Mouse (Mus musculus): Measurements from ENCODE around the gene Fam183b. TPM values are rescaled to one million over a fixed set of nuclear protein-coding genes. Genes with fewer than 3 reads are reported as not detected.

The Fam183b gene
- not detected for polyA plus RNA-seq (2014; fragmentation: Illumina TruSeq; extraction: RNeasy Lipid Tissue Mini Kit (QIAGEN cat#74804); ENCODE audit: low read depth, low replicate concordance)

DNA sequence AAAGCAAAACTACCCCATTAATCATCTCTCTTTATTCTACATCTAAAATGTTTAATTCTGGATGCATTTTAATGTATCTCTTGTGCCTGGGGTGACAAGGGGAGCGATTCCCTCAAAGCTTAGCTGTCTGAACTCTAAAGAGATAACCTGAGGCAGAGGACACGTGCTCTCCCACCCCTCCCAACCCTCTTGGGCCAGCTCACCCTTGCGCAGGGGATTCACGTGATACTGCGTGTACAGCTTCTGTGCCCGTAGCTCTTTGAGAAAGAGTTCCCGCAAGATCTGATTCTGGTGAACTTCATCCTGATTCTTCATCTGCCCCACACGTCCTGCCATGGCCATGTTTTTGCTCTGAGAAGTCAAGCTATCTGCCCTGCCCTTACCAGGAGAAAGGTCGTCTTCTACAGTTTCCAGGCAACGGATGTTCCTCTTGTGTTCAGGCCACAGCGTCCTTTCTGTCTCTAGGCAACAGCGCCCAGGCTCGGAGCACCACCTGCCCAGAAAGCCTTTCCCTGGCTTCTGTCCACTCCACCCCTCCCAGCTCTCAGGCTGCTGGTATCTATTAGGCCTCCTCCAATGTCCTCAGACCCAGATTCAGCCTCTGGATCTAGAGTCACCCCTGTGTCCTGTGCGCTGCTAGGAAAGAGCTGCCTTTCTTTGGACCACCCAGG is at the start of gene Fam183b:
Gene Fam183b, minus strand, starts transcription at position 403 of the 671 bp plus-strand sequence.

DNA sequence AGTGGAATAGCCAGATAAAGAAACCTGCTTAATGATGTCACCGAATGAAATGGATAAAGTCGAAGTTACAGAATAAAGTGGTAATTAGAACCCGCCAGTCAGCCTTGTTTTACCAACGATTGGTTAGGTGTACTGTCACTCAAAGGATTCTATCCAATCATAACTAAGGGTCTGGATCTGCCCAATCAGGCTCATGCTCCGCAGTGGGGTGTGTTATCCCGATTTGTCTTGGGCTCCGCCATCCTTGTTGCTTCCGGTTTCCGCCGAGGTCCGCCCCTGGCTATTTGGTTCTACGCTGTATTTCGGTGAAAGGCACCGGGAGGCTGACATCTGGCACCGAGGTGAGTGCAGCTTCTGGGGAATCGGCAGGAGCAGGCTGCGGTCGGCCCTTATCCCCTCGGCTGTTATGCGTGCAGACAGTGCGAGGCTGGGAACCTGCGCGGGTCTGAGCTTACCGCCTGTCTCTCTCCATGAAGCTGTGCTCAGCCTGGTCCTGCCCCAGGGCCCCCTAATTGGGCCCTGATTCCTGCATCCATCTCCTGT is 45.2 kb upstream of the Fam183b start, which contains the start of gene Gm12258:
Gene Gm12258, plus strand, starts transcription at position 240 of the 543 bp plus-strand sequence.

DNA sequence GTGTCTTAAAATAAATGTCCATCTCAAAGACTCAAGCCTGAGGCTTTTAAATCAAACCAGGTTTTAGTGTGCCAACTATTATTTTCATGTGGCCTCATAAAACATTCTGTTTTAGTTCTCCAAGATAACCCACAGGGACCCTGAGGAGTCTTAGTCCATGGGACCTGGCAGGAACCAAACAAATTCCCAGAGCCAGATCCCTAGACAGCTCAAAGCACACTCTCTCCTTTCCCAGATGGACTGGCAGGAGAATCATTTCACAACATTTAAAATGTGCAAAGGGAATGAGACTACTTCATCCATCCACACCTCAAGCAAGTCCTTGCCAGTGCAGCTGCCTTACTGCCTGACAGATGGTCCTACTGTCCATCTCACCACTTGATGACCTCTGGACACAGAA is 37.2 kb upstream of the Fam183b start, which contains the start of gene Olfr311:
Gene Olfr311, plus strand, starts transcription at position 301 of the 400 bp plus-strand sequence.

DNA sequence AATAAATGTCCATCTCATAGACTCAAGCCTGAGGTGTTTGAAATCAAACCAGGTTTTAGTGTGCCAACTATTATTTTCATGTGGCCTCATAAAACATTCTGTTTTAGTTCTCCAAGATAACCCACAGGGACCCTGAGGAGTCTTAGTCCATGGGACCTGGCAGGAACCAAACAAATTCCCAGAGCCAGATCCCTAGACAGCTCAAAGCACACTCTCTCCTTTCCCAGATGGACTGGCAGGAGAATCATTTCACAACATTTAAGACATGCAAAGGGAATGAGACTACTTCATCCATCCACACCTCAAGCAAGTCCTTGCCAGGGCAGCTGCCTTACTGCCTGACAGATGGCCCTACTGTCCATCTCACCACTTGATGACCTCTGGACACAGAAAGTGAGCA is 27.2 kb upstream of the Fam183b start, which contains the start of gene Olfr312:
Gene Olfr312, plus strand, starts transcription at position 301 of the 400 bp plus-strand sequence.

DNA sequence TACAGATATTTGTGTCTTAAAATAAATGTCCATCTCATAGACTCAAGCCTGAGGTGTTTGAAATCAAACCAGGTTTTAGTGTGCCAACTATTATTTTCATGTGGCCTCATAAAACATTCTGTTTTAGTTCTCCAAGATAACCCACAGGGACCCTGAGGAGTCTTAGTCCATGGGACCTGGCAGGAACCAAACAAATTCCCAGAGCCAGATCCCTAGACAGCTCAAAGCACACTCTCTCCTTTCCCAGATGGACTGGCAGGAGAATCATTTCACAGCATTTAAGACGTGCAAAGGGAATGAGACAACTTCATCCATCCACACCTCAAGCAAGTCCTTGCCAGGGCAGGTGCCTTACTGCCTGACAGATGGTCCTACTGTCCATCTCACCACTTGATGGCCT is 12.9 kb upstream of the Fam183b start, which contains the start of gene Olfr313:
Gene Olfr313, plus strand, starts transcription at position 301 of the 400 bp plus-strand sequence.

DNA sequence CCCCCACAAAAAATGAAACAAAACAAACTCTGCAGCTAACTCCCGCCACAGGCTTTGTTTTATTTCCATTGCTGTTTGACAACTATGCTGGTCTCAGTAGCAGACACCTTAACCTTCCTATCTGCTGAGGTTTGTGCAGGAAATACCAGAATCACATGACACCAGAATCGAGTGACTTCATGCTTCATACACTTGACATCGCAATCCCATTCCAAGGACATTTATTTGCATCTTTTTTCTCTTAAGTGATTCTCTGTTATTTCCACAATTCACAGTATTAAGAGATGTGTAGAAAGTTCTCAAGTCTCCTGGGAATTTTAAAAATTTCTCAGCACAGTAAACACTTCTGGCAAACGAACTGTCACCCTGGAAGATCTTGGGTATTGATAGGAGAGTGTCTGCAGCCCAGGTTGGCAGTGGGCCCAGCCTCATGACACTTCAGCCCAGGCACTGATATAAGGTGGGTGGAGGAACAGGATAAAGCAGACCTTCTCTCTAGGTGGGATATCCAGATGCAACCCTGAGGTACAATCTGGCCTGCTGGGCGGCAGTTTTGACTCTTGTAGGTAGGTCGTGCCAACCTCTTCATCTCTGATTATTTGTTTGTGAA is 19.2 kb downstream of the Fam183b start, which contains the start of gene Olfr314:
Gene Olfr314, plus strand, starts transcription at position 473 of the 610 bp plus-strand sequence.

DNA sequence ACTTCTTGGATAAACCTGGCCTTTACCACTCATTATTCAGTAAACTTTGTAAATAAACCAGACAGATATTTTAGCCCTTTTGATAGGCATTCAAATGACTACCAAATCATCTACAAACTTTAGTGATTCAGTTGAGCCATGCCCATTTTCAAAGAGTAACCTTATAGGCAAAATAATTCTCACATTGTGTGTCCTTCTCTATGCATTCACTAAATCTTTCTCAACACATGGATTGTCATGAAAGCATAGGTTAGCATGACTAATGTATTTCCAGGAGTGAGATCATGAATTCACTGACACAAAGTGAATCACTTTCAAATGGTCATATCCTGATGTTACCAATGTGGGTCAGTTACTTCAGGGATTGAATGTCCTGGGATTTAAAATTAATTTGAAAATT is 28.9 kb downstream of the Fam183b start, which contains the start of gene Olfr315:
Gene Olfr315, plus strand, starts transcription at position 301 of the 400 bp plus-strand sequence.

DNA sequence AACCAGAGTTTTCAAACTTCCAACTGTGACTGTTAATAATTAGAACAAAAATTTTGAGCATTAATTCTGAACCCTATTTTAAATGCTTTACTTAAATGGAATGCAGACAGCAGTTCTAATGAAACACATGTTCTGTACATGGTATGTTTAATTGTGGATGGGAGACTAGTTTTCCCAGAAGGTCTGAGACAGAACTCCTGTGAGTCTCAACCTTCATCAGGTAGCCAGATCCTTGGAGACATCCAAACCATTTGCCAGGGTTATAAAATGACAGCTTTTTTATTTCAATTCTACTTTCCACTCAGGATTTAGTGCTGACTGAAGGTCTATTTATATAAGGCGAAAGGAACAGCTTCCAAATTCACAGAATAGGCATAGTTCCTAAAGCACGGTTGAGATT is 49.3 kb downstream of the Fam183b start, which contains the start of gene Olfr316:
Gene Olfr316, plus strand, starts transcription at position 301 of the 400 bp plus-strand sequence.

Other genes starting within 250 kb of the Fam183b start
- gene Olfr328, start 246.3 kb downstream of the Fam183b start, polyA plus RNA-seq (2014; fragmentation: Illumina TruSeq; extraction: RNeasy Lipid Tissue Mini Kit (QIAGEN cat#74804); ENCODE audit: low read depth, low replicate concordance), result not detected
- gene Olfr224, start 231.4 kb downstream of the Fam183b start, polyA plus RNA-seq (2014; fragmentation: Illumina TruSeq; extraction: RNeasy Lipid Tissue Mini Kit (QIAGEN cat#74804); ENCODE audit: low read depth, low replicate concordance), result not detected
- not detected for gene Olfr325, start 224.2 kb downstream of the Fam183b start, polyA plus RNA-seq (2014; fragmentation: Illumina TruSeq; extraction: RNeasy Lipid Tissue Mini Kit (QIAGEN cat#74804); ENCODE audit: low read depth, low replicate concordance)
- not detected for gene Olfr324, start 206.8 kb downstream of the Fam183b start, polyA plus RNA-seq (2014; fragmentation: Illumina TruSeq; extraction: RNeasy Lipid Tissue Mini Kit (QIAGEN cat#74804); ENCODE audit: low read depth, low replicate concordance)
- gene 2210407C18Rik, start 185.9 kb downstream of the Fam183b start, polyA plus RNA-seq (2014; fragmentation: Illumina TruSeq; extraction: RNeasy Lipid Tissue Mini Kit (QIAGEN cat#74804); ENCODE audit: low read depth, low replicate concordance), result not detected
- not detected for gene Olfr323, start 171.5 kb downstream of the Fam183b start, polyA plus RNA-seq (2014; fragmentation: Illumina TruSeq; extraction: RNeasy Lipid Tissue Mini Kit (QIAGEN cat#74804); ENCODE audit: low read depth, low replicate concordance)
- gene Trim58, start 161.5 kb downstream of the Fam183b start, polyA plus RNA-seq (2014; fragmentation: Illumina TruSeq; extraction: RNeasy Lipid Tissue Mini Kit (QIAGEN cat#74804); ENCODE audit: low read depth, low replicate concordance), result not detected
- gene Olfr322, start 143.2 kb downstream of the Fam183b start, polyA plus RNA-seq (2014; fragmentation: Illumina TruSeq; extraction: RNeasy Lipid Tissue Mini Kit (QIAGEN cat#74804); ENCODE audit: low read depth, low replicate concordance), result not detected
- gene Olfr320, start 120.9 kb downstream of the Fam183b start, polyA plus RNA-seq (2014; fragmentation: Illumina TruSeq; extraction: RNeasy Lipid Tissue Mini Kit (QIAGEN cat#74804); ENCODE audit: low read depth, low replicate concordance), result not detected
- not detected for gene Olfr319, start 102.8 kb downstream of the Fam183b start, polyA plus RNA-seq (2014; fragmentation: Illumina TruSeq; extraction: RNeasy Lipid Tissue Mini Kit (QIAGEN cat#74804); ENCODE audit: low read depth, low replicate concordance)
- not detected for gene Olfr318, start 77.9 kb downstream of the Fam183b start, polyA plus RNA-seq (2014; fragmentation: Illumina TruSeq; extraction: RNeasy Lipid Tissue Mini Kit (QIAGEN cat#74804); ENCODE audit: low read depth, low replicate concordance)
- not detected for gene Olfr317, start 62.7 kb downstream of the Fam183b start, polyA plus RNA-seq (2014; fragmentation: Illumina TruSeq; extraction: RNeasy Lipid Tissue Mini Kit (QIAGEN cat#74804); ENCODE audit: low read depth, low replicate concordance)
- gene Olfr316, start 49.2 kb downstream of the Fam183b start, polyA plus RNA-seq (2014; fragmentation: Illumina TruSeq; extraction: RNeasy Lipid Tissue Mini Kit (QIAGEN cat#74804); ENCODE audit: low read depth, low replicate concordance), result not detected
- gene Olfr315, start 28.8 kb downstream of the Fam183b start, polyA plus RNA-seq (2014; fragmentation: Illumina TruSeq; extraction: RNeasy Lipid Tissue Mini Kit (QIAGEN cat#74804); ENCODE audit: low read depth, low replicate concordance), result not detected
- not detected for gene Olfr314, start 19.0 kb downstream of the Fam183b start, polyA plus RNA-seq (2014; fragmentation: Illumina TruSeq; extraction: RNeasy Lipid Tissue Mini Kit (QIAGEN cat#74804); ENCODE audit: low read depth, low replicate concordance)
- not detected for gene Olfr313, start 13.0 kb upstream of the Fam183b start, polyA plus RNA-seq (2014; fragmentation: Illumina TruSeq; extraction: RNeasy Lipid Tissue Mini Kit (QIAGEN cat#74804); ENCODE audit: low read depth, low replicate concordance)
- not detected for gene Olfr312, start 27.3 kb upstream of the Fam183b start, polyA plus RNA-seq (2014; fragmentation: Illumina TruSeq; extraction: RNeasy Lipid Tissue Mini Kit (QIAGEN cat#74804); ENCODE audit: low read depth, low replicate concordance)
- gene Olfr311, start 37.3 kb upstream of the Fam183b start, polyA plus RNA-seq (2014; fragmentation: Illumina TruSeq; extraction: RNeasy Lipid Tissue Mini Kit (QIAGEN cat#74804); ENCODE audit: low read depth, low replicate concordance), result not detected
- 2.1 TPM for gene Gm12258, start 45.2 kb upstream of the Fam183b start, polyA plus RNA-seq (2014; fragmentation: Illumina TruSeq; extraction: RNeasy Lipid Tissue Mini Kit (QIAGEN cat#74804); ENCODE audit: low read depth, low replicate concordance)
- 2.7 TPM for gene 2810021J22Rik, start 65.3 kb upstream of the Fam183b start, polyA plus RNA-seq (2014; fragmentation: Illumina TruSeq; extraction: RNeasy Lipid Tissue Mini Kit (QIAGEN cat#74804); ENCODE audit: low read depth, low replicate concordance)
- gene Zfp39, start 102.3 kb upstream of the Fam183b start, polyA plus RNA-seq (2014; fragmentation: Illumina TruSeq; extraction: RNeasy Lipid Tissue Mini Kit (QIAGEN cat#74804); ENCODE audit: low read depth, low replicate concordance), result 3.8 TPM
- gene Btnl10, start 115.9 kb upstream of the Fam183b start, polyA plus RNA-seq (2014; fragmentation: Illumina TruSeq; extraction: RNeasy Lipid Tissue Mini Kit (QIAGEN cat#74804); ENCODE audit: low read depth, low replicate concordance), result not detected
- gene Rnf187, start 137.0 kb upstream of the Fam183b start, polyA plus RNA-seq (2014; fragmentation: Illumina TruSeq; extraction: RNeasy Lipid Tissue Mini Kit (QIAGEN cat#74804); ENCODE audit: low read depth, low replicate concordance), result 11.6 TPM
- not detected for gene Hist3h2ba, start 147.0 kb upstream of the Fam183b start, polyA plus RNA-seq (2014; fragmentation: Illumina TruSeq; extraction: RNeasy Lipid Tissue Mini Kit (QIAGEN cat#74804); ENCODE audit: low read depth, low replicate concordance)
- 2.3 TPM for gene Hist3h2a, start 152.7 kb upstream of the Fam183b start, polyA plus RNA-seq (2014; fragmentation: Illumina TruSeq; extraction: RNeasy Lipid Tissue Mini Kit (QIAGEN cat#74804); ENCODE audit: low read depth, low replicate concordance)
- gene Trim17, start 152.7 kb upstream of the Fam183b start, polyA plus RNA-seq (2014; fragmentation: Illumina TruSeq; extraction: RNeasy Lipid Tissue Mini Kit (QIAGEN cat#74804); ENCODE audit: low read depth, low replicate concordance), result not detected
- 2.0 TPM for gene Trim11, start 176.1 kb upstream of the Fam183b start, polyA plus RNA-seq (2014; fragmentation: Illumina TruSeq; extraction: RNeasy Lipid Tissue Mini Kit (QIAGEN cat#74804); ENCODE audit: low read depth, low replicate concordance)

All from liver, adult 10 weeks (tissue).